Mouse (Mus musculus): ENCODE measurements around the gene Gpsm1.

Gpsm1 gene

GRCm38 (mm10) chr2:26315072-26315924 is at the start of gene Gpsm1:
Gene Gpsm1, plus strand, starts transcription at chr2:26315515.
- in situ Hi-C loops (cut with MboI, MseI): no loop called here

- in situ Hi-C loops (cut with MboI, MseI): no loop called here
These were observed 49.1 kb upstream of the Gpsm1 start for GRCm38 (mm10) chr2:26266066-26266742.

DNA sequence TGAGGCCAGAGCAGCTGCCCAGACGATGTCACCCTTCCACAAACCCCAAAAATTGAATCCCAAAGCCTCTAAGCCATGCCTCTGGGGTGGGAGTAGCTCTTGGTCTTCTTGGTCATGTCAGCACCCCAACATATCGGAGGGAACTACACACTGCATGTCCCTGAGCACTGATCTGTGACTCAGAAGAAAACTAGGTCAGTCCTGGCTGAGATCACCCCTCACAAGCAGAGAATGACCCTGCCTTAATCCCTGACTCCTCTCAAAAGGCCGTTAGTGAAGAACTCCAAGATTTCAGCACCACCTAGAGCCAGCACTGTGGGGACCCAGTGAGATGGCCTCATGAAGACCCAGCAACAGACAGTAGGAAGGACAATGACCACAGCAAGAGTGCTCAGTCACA is 47.1 kb upstream of the Gpsm1 start:
- in situ Hi-C loops (cut with MboI, MseI): no loop called here

DNA sequence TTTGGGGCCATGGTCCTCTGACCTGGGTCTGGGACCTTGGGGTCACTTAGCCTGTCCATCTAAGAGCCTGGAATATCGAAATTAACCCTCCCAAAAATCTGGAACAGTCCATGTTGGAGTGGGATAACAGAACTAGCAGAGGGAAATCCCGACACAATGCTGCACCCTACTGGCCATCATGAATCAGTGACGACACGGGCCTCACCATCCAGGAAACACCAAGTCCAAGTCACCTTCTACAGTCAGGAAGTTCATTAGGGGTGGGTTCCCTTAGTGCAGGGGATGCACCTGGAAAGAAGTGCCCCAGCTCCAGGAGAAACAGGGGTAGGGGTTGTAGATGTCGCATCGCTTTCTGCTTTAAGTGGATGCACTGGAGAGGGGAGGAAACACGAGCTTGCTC is 41.7 kb upstream of the Gpsm1 start:
- in situ Hi-C loops (cut with MboI, MseI): no loop called here

DNA sequence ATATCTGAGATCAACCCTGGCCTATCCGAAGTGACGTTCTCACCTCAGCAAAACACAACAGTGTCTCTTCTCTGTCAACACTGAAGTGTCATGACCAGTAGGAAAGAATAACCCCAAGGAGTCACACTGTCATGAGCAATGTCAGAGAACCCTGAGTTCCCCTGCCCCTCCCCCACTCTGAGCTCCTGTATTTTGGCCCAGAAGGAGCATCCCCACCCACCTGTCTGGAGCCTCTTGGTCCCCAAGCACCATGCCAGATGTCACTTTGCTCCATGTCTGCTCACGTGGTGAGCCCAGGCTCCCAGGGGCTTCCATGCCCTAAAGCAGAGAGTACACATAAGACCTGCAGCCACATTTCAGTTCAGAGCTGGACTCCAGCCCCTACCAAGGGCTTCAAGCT is 35.6 kb upstream of the Gpsm1 start:
- in situ Hi-C loops (cut with MboI, MseI): loop anchor here (5.0 to 10.0 kb wide), 5 partner anchors 105 to 1585 kb away; no protein-coding TSS in a partner anchor

DNA sequence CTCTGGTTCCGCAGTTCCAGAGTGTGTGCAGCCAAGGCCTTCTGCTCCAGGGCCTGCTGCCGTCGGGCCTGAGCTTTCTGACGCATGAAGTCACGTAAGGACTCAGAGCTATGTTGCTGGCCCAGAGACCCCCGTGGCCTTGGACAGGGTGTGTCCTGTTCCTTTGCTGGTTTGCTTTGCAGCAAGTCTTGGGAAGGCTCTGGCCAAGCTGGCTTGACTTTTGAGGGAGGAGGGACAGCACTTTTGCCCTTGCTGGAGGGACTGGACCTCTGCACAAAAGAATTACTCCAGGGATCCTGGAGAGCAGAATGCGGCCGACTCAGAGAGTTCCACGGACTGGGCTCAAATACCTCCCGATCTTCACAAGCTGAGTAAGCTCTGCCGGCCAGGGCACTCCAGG is 34.7 kb upstream of the Gpsm1 start:
- in situ Hi-C loops (cut with MboI, MseI): loop anchor here (10.0 kb wide), 3 partner anchors 106 to 1586 kb away; no protein-coding TSS in a partner anchor

DNA sequence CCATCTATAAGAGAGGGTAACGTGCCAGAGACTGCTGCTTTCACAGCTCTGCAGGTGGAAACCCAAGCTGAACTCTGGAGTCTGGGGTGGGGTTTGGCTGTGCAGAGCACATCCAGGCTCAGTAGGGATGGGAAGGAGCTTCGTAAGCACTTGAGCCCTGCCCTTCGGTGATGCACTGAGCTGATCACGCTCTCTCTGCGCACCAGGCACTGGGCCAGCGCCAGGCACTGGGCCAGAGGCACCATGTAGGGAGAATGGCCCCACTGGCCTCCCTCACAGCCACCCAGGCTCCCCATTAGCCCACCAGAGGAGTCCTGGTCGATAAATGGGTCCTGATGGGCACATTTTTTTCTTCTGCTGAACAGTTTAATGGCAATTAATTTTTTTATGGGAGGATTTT is 29.5 kb upstream of the Gpsm1 start:
- in situ Hi-C loops (cut with MboI, MseI): loop anchor here (10.0 kb wide), 3 partner anchors 111 to 1591 kb away; no protein-coding TSS in a partner anchor

- in situ Hi-C loops (cut with MboI, MseI): loop anchor here (10.0 kb wide), 3 partner anchors 112 to 1592 kb away; no protein-coding TSS in a partner anchor
These were observed 28.9 kb upstream of the Gpsm1 start for GRCm38 (mm10) chr2:26286391-26286790.

DNA sequence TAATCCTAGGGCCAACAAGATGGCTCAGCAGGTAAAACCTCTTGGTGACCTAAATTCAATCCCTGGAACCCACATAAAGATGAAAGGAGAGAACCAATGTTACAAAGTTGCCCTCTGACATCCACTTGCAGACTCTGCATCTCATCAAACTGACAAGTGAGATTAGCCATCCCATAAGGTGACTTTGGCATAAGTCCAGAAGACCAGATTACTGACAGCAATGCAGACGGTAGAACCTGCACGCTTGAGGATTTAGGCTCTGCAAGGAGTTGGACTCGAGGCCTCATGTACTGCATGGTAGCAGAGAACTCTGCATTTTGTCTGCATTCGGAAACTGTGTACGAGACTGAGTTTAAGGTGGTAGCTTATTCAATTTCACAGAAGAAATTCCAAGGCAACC is 25.2 kb upstream of the Gpsm1 start:
- in situ Hi-C loops (cut with MboI, MseI): no loop called here

DNA sequence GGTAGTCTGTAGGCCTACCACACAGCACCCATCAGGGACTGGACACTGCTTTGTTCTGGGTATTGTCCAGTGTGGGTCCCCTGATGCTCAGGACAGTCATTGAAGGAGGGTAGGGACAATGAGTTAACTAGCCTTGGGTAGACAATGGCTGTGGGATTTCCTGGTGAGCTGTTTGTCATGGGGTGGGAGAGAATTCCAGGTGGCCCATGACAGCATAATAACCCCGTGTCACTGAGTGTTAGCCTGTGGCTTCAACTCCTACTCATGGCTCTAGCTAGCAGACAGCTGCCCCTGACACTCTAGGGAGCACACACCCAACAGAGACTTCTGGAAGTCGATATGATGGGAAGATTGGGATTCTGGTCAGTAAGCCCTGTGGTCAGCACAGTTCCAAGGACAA is 20.9 kb upstream of the Gpsm1 start, which contains the start of gene Ccdc187:
Gene Ccdc187, minus strand, starts transcription at position 101 of the 400 bp plus-strand sequence.
- in situ Hi-C loops (cut with MboI, MseI): no loop called here

DNA sequence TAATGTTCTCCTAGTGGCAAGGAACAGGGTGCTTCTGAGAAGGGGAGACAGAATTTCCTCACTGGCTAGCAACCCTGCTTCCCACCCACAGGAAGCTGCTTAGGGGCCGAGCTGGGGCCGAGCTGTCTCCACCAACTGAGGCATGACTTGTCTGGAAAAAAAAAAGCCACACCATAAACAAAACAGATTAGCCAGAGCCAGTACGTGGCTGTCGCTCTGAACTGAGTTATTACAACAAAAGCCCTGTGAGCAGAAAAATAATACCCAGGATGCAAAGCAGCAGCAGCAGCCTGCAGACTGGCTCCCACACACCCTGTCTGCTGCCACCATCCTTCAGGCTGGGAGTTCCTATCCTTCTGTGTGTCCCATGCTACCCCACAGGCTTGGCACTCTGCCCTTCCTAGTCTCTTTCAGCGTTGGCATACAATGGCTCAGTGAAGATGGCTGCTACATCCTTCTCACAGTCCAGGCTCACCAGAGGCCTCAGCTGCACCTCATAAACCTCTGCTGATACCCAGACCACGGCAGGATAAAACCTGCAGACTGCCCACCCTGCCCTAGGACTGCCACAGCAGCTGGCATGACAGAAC is 18.6 kb upstream of the Gpsm1 start:
- in situ Hi-C loops (cut with MboI, MseI): no loop called here

- in situ Hi-C loops (cut with MboI, MseI): no loop called here
These were observed 17.0 kb upstream of the Gpsm1 start for GRCm38 (mm10) chr2:26298208-26298855.

DNA sequence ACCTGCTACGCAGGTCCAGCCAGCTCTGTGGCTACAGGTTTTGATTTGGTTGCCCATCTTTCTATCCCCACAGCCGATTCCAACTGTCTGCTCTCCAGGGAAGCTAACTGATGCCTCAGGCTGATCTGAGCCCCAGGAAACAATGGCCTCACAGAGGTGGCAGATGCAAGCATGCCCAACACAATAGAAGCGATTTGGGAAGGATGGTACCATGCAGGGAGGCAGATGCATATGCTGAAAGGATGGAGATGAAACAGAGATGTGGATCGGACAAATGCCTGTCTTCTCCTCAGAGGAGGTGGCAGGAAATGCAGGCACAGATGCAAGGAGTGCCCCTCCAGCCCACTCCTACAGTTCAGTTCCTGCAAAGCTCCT is 16.5 kb upstream of the Gpsm1 start:
- in situ Hi-C loops (cut with MboI, MseI): no loop called here

DNA sequence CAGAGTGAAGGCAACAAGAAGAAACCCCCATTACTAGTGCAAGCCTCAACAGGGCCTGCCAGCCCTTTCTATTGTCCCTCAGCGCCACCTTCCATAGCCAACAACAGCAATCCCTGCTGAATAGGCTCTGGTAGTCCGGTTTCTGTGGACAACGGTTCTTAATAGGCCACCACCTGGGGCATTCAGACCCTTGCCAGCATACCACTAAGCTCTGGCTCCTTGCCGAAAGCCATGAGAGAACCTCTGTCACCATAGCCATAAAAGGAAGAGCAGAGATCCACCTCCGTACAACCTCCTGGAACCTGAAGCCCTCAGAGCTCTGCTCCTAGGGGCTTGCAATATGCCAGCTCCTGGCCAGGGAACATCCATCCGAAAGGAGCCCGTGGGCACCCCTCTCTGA is 16.0 kb upstream of the Gpsm1 start:
- in situ Hi-C loops (cut with MboI, MseI): no loop called here

- in situ Hi-C loops (cut with MboI, MseI): no loop called here
These were observed 15.0 kb upstream of the Gpsm1 start for GRCm38 (mm10) chr2:26300161-26300807.

DNA sequence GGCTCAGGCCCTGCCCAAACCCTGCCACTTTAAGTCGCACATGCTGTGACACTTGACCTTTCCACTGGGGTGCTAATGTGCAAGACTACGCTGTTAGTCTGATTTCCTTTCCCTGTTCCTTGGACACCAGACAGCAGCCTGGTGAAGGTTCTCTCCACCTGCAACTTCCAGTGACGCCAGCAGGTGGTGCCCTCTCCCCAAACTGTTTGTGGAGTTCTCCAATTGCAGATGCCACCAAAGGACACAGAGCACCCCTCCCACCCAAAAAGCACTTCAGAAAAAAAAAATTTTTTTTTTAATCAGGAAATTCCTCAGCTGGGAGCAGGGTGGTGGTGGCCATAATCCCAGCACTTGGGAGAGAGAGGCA is 14.5 kb upstream of the Gpsm1 start:
- in situ Hi-C loops (cut with MboI, MseI): no loop called here

DNA sequence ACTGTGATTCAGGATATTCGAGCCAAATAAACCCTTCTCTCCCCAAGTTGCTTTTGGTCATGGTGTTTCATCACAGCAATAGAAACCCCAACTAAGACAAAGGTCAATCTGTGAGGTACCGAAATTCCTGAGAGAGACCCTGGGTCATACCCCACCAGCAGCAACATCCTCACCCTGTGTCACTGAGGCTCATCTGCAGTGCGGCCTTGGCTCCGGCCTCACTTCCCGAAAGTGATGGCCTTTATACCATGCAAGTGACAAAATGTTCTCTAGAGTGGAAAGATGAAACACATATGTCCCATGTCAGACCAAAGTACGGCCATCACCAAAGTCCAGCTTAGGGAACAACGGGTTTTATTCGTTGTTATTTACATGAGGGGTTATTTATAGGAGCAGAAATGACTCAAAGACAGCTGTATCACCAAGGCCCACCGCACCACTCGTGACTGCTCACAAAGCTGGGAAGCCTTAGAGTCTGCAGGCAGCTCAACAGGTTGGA is 13.3 kb upstream of the Gpsm1 start:
- in situ Hi-C loops (cut with MboI, MseI): no loop called here

- in situ Hi-C loops (cut with MboI, MseI): no loop called here
These were observed 10.6 kb upstream of the Gpsm1 start for GRCm38 (mm10) chr2:26304711-26305110.

DNA sequence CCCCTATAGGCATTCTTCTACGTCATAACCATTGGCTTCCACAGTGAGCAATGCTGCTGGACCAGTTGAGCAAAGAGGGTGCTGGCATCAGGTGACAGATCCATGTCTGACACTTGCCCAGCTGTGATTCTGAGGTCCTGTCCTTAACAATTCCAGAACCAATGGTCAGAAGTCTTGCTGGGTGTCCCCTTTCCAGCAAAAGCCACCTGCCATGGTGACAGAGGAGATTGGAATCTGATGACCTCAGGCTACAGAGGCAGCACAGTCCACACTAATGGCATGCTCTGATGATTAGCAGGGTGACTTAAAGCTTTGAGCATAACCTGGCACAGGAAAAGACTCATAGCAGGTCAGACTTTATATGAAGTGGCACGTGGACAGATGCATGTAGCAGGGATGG is 9.8 kb upstream of the Gpsm1 start:
- in situ Hi-C loops (cut with MboI, MseI): no loop called here

DNA sequence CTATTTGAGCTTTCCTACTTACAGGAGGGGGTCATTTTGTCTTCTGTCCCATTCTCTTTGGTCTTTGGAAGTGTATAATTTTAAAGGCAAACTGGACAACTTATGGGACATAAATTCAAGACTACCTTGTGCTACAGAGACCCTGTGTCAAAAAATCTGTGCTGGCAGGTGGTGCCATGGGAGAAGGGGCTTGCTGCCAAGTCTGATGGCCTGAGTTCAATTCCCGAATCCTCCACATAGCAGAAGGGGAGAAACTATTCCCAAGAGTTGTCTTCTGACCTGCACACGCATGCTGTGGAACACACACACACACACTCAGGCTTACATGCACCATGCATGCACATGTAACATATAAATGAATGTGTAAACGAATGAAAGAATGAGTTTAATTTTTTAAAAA is 8.6 kb upstream of the Gpsm1 start:
- in situ Hi-C loops (cut with MboI, MseI): no loop called here

GRCm38 (mm10) chr2:26309739-26310138 is 5.6 kb upstream of the Gpsm1 start:
- in situ Hi-C loops (cut with MboI, MseI): no loop called here

All from T-helper 17 cell (primary cell).